Mouse (Mus musculus) intestine, embryonic 15.5 days (tissue): ENCODE results near the gene Gm14295. TPM values are rescaled to one million over a fixed set of nuclear protein-coding genes. Genes with fewer than 3 reads are reported as not detected.
"Not testable (repeated sequence)": the region's sequence is repeated elsewhere in the genome, so short reads cannot be mapped to it uniquely, and the experiment has no call there.

ENCODE experiments used
- ATAC-seq: fragments of 200-750 bp; cut with Nextera tagmentation; 2 replicates; pipeline ENCODE4 v1.8.0; 2017; ENCODE audit warnings: moderate TSS enrichment, moderate library complexity
- H3K27ac ChIP-seq: fragments of 300-500 bp; sonication (generic); 2 replicates; pipeline ENCODE4 v1.5.1; 2015; ENCODE audit warnings: mild to moderate bottlenecking, inconsistent platforms
- H3K27me3 ChIP-seq: fragments of 300-500 bp; sonication (generic); replicated peaks from 2 replicates; pipeline ENCODE4 v1.6.1; 2015; ENCODE audit warnings: inconsistent platforms
- H3K36me3 ChIP-seq: fragments of 300-500 bp; sonication (generic); 2 replicates; pipeline ENCODE4 v1.6.1; 2015; ENCODE audit warnings: inconsistent platforms
- H3K4me1 ChIP-seq: fragments of 300-500 bp; sonication (generic); replicated peaks from 2 replicates; pipeline ENCODE4 v1.6.1; 2015; ENCODE audit warnings: inconsistent platforms
- H3K4me2 ChIP-seq: fragments of 300-500 bp; sonication (generic); replicated peaks from 2 replicates; pipeline ENCODE4 v1.6.1; 2015; ENCODE audit warnings: mild to moderate bottlenecking, inconsistent platforms
- H3K4me3 ChIP-seq: fragments of 300-500 bp; sonication (generic); replicated peaks from 2 replicates; pipeline ENCODE4 v1.5.1; 2015; ENCODE audit warnings: inconsistent platforms
- H3K9ac ChIP-seq: fragments of 300-500 bp; sonication (generic); 2 replicates; pipeline ENCODE4 v1.6.1; 2015; ENCODE audit warnings: inconsistent platforms
- H3K9me3 ChIP-seq: fragments of 300-500 bp; sonication (generic); 2 replicates; pipeline ENCODE4 v1.6.1; 2016; ENCODE audit warnings: inconsistent platforms
- WGBS: fragments of 180-500 bp; shearing (Covaris S2); methylation state at CpG from one replicate; pipeline ENCODE4 v1.1.7; 2015; 5-methylcytosine and 5-hydroxymethylcytosine counted together
- polyA plus RNA-seq: library from polyadenylated mRNA; unstranded; fragments of >200 nt; fragmentation: Nextera tagmentation; extraction: Ambion mirVana; gene quantifications from 2 replicates; pipeline ENCODE4 v1.2.1, GENCODE M21; 2015

Gene Gm14295
- 11.2 and 11.3 TPM in 2 replicates for polyA plus RNA-seq

DNA sequence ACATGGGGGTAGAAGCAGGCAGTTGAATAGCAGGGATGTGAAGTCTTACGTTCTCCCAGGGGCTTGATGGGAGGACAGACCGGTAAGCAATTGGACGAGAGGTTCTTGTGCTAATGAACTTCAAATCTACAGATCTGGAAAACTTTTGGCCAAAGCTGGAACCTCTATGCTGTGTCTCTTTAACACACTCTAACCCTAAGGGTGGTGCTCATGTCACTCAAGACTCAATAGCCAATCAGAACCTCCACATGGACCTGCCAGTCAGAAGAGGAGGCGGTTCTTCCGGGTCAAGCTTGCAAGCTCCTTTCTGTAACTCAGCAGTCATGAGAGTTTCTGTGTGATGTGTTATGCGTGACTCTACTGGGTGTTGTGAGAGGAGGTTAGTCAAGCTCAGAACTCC lies at the start of gene Gm14295:
Gene Gm14295, plus strand, starts transcription at position 301 of the 400 bp plus-strand sequence.
- H3K27ac ChIP-seq, H3K27me3 ChIP-seq, H3K4me1 ChIP-seq, H3K36me3 ChIP-seq, ATAC-seq, H3K9ac ChIP-seq, H3K9me3 ChIP-seq: not testable (repeated sequence)
- WGBS, result no CpG with 5 or more reads among the region's 6 CpGs
- Histone ChIP-seq H3K4me3 (peak within 1 kb of the TSS; percentile 43), H3K4me2 (peak within 1 kb of the TSS; percentile 45)

DNA sequence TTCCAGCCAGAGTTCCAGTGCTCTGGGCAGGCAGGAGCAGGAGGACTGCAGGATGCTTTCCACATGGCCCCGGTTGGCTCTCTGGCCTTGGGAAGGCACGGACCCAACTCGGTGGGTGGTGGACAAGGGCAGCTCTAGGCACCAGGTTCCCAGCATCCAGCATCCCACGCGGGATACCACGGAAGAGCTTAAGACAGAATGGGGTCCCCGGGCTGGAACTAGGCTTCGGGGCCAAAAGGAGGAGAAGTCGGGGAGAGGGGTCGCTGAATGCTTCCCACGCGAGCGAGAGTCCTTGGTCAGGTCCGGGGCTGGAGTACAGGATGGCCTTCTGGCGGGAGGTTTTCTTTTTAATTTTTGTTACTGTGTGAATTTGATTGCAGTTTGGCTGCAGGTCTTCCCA lies 373 bp downstream of the Gm14295 start:
- 5% methylated on average over 15 of the region's 15 CpGs for WGBS
- Histone ChIP-seq H3K4me2 (peak overlapping the region; percentile 45), H3K4me3 (peak overlapping the region; percentile 43)
- not testable (repeated sequence) for ATAC-seq, H3K27ac ChIP-seq, H3K9ac ChIP-seq, H3K4me1 ChIP-seq, H3K9me3 ChIP-seq, H3K36me3 ChIP-seq, H3K27me3 ChIP-seq

- not testable (repeated sequence) for H3K27me3 ChIP-seq, H3K9ac ChIP-seq, H3K4me2 ChIP-seq, H3K36me3 ChIP-seq, H3K27ac ChIP-seq, H3K4me1 ChIP-seq, H3K9me3 ChIP-seq, ATAC-seq, H3K4me3 ChIP-seq
- WGBS, result 87% methylated on average over 1 of the region's 3 CpGs
Measured at GRCm38 (mm10) chr2:176830840-176831239, 32.4 kb downstream of the Gm14295 start, which contains the start of gene Gm14408. TSS of gene Gm14408 (plus strand) at chr2:176831140.

Other genes with a start within 250 kb of the Gm14295 start
- gene Gm14308, start 162.3 kb upstream of the Gm14295 start, polyA plus RNA-seq, result 17.6 and 19.3 TPM in 2 replicates
- 7.8 and 8.8 TPM in 2 replicates for gene Zfp973, start 128.1 kb upstream of the Gm14295 start, polyA plus RNA-seq
- 22.8 and 24.9 TPM in 2 replicates for gene Gm14305, start 90.3 kb upstream of the Gm14295 start, polyA plus RNA-seq
- gene Gm14408, start 32.5 kb downstream of the Gm14295 start, polyA plus RNA-seq, result not detected in 2 replicates
- 5.6 and 10.3 TPM in 2 replicates for gene Gm14296, start 129.2 kb downstream of the Gm14295 start, polyA plus RNA-seq
- 7.9 and 9.0 TPM in 2 replicates for gene Gm14419, start 202.3 kb downstream of the Gm14295 start, polyA plus RNA-seq